Mouse (Mus musculus): Measurements from ENCODE around the gene Olfr541. TPM values are rescaled to one million over a fixed set of nuclear protein-coding genes. Genes with fewer than 3 reads are reported as not detected.

Gene Olfr541
- polyA plus RNA-seq (2012; rRNA removed), result not detected in 2 replicates

DNA sequence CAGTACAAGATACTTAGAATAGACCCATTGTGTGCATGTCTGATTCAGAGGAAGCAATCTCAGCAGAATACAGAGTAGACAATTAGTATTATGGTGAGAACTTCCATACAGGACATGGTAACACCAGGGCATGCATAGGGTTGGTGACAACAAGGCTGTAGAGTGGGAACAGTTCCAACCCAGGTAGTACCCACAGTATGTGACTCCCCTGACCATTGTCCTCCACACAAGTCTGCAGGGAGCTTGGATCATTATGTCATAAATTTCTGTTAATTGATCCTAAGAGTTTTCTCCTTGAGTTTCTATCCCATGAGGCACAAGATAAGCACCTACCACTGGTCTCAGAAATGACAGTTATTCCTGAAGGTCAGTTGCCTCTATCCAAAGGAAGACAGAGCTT is at the start of gene Olfr541:
TSS of gene Olfr541 (plus strand) at position 301 of the 400 bp plus-strand sequence.

DNA sequence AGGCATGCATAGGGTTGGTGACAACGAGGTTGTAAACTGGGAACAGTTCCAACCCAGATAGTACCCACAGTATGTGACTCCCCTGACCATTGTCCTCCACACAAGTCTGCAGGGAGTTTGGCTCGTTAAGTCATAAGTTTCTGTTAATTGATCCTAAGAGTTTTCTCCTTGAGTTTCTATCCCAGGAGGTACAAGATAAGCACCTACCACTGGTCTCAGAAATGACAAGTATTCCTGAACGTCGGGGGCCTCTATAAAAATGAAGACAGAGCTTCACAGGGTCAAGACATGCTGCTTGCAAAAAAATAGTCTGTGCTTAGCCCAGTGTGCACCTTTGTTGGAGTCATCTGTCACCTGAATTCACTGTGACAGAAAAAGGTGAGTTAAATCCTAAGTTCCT is 37.4 kb upstream of the Olfr541 start, which contains the start of gene Olfr539:
TSS of gene Olfr539 (plus strand) at position 301 of the 400 bp plus-strand sequence.

DNA sequence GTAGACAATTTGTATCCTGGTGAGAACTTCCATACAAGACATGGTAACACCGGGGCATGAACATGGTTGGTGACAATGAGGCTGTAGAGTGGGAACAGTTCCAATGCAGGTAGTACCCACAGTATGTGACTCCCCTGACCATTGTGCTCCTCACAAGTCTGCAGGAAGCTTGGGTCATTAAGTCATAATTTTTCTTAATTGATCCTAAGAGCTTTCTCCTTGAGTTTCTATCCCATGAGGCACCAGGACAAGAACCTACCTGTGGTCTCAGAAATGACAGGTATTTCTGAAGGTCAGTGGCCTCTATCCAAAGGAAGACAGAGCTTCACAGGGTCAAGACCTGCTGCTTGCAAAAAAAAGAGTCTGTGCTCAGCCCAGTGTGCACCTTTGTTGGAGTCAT is 15.4 kb upstream of the Olfr541 start, which contains the start of gene Olfr45:
TSS of gene Olfr45 (plus strand) at position 301 of the 400 bp plus-strand sequence.

Other genes starting within 250 kb of the Olfr541 start
- gene Olfr533, start 233.9 kb upstream of the Olfr541 start, polyA plus RNA-seq (2012; rRNA removed), result not detected in 2 replicates
- not detected in 2 replicates for gene Olfr535, start 213.1 kb upstream of the Olfr541 start, polyA plus RNA-seq (2012; rRNA removed)
- gene Olfr536, start 189.9 kb upstream of the Olfr541 start, polyA plus RNA-seq (2012; rRNA removed), result not detected in 2 replicates
- not detected in 2 replicates for gene Olfr538, start 129.4 kb upstream of the Olfr541 start, polyA plus RNA-seq (2012; rRNA removed)
- gene Olfr46, start 96.0 kb upstream of the Olfr541 start, polyA plus RNA-seq (2012; rRNA removed), result not detected in 2 replicates
- not detected in 2 replicates for gene Olfr61, start 68.3 kb upstream of the Olfr541 start, polyA plus RNA-seq (2012; rRNA removed)
- gene Olfr53, start 50.8 kb upstream of the Olfr541 start, polyA plus RNA-seq (2012; rRNA removed), result not detected in 2 replicates
- 0.01 and 0.04 TPM in 2 replicates for gene Olfr539, start 37.3 kb upstream of the Olfr541 start, polyA plus RNA-seq (2012; rRNA removed)
- not detected in 2 replicates for gene Olfr45, start 15.3 kb upstream of the Olfr541 start, polyA plus RNA-seq (2012; rRNA removed)
- not detected in 2 replicates for gene Cyp2e1, start 66.5 kb downstream of the Olfr541 start, polyA plus RNA-seq (2012; rRNA removed)
- 0.21 and 0.36 TPM in 2 replicates for gene Syce1, start 90.6 kb downstream of the Olfr541 start, polyA plus RNA-seq (2012; rRNA removed)
- 9.1 and 11.1 TPM in 2 replicates for gene Zfp941, start 124.9 kb downstream of the Olfr541 start, polyA plus RNA-seq (2012; rRNA removed)
- 0.07 and 0.84 TPM in 2 replicates for gene Urah, start 137.8 kb downstream of the Olfr541 start, polyA plus RNA-seq (2012; rRNA removed)
- gene Scgb1c1, start 148.3 kb downstream of the Olfr541 start, polyA plus RNA-seq (2012; rRNA removed), result not detected in 2 replicates
- 0.05 TPM in 2 replicates for gene Odf3, start 150.5 kb downstream of the Olfr541 start, polyA plus RNA-seq (2012; rRNA removed)
- 0.13 and 0.15 TPM in 2 replicates for gene Gm45785, start 159.1 kb downstream of the Olfr541 start, polyA plus RNA-seq (2012; rRNA removed)
- 88.7 and 90.0 TPM in 2 replicates for gene Ric8a, start 159.7 kb downstream of the Olfr541 start, polyA plus RNA-seq (2012; rRNA removed)
- 29.4 and 35.4 TPM in 2 replicates for gene Bet1l, start 160.3 kb downstream of the Olfr541 start, polyA plus RNA-seq (2012; rRNA removed)
- 150 and 161 TPM in 2 replicates for gene Psmd13, start 184.7 kb downstream of the Olfr541 start, polyA plus RNA-seq (2012; rRNA removed)
- 38.9 and 39.2 TPM in 2 replicates for gene Sirt3, start 185.0 kb downstream of the Olfr541 start, polyA plus RNA-seq (2012; rRNA removed)
- 2.2 TPM in 1 of 2 replicates, not detected in the other for gene Cox8b, start 203.2 kb downstream of the Olfr541 start, polyA plus RNA-seq (2012; rRNA removed)
- 0.13 and 0.16 TPM in 2 replicates for gene Nlrp6, start 223.6 kb downstream of the Olfr541 start, polyA plus RNA-seq (2012; rRNA removed)
- 15.1 and 20.9 TPM in 2 replicates for gene Pgghg, start 244.1 kb downstream of the Olfr541 start, polyA plus RNA-seq (2012; rRNA removed)